8 mouse cellular contexts compared by ENCODE assay signal in the genomic region with DNA sequence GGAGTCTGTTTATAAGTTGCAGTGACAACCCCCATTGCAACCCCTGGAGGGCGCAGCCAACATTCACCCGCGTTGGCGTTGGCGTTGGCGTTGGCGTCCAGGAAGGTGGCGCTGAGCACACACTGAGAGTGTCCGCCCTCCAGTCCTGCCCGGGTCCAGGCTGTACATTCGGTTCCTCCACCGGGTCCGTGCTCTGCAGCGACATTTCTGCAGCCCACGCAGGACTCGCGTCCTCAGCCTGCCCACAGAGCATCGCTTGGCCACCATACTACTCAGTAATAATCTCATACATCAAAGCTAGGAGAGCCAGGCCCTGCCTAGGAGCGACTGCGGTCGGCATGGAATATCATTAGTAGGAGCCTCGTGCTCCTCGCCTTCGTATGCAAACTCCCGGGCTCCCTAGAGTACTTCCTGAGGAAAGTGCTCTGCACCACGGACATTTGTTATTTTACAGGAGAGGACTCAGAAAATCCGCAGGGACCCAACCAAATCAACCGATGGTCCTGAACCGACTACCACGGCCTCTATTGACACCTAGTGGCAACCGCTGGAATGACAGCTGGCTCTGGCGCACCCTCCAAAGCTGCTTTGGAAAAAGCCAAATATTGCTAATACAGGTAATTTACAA. TPM values are rescaled to one million over a fixed set of nuclear protein-coding genes. Genes with fewer than 3 reads are reported as not detected.
DNase-seq lines count a peak whose midpoint lies in the region; ATAC-seq and TF ChIP-seq lines count a peak whose summit lies in the region.

No protein-coding gene starts in this region.

- 0 out of 2 replicates have a peak, but pooled peaks have one; percentile 17 for TF ChIP-seq POLR2A in small intestine, adult 2 months (IDR thresholded peaks at IDR 0.05; ENCODE audit: low read depth, low read length)

- ATAC-seq in inflammation-experienced regulatory T-cells, adult 6 months, result peak; percentile 79

- WGBS in small intestine, adult 2 months, result 2% methylated on average over 32 of the region's 32 CpGs

- no peaks in the 10 kb centered on the region for H3K27me3 ChIP-seq in small intestine, adult 2 months (ENCODE audit: control insufficient read depth, insufficient read depth, low read length)

- H3K4me3 ChIP-seq in small intestine, adult 2 months (ENCODE audit: low read depth, low read length), result peak overlapping the region; percentile 69

- H3K4me1 ChIP-seq in small intestine, adult 2 months (ENCODE audit: control insufficient read depth, insufficient read depth, insufficient read length, low read length), result peaks cover 4% of the 10 kb centered on the region; the same call in 1 of the 2 replicates

- no peaks in the 10 kb centered on the region for H3K36me3 ChIP-seq in small intestine, adult 2 months (ENCODE audit: control insufficient read depth, insufficient read depth, low read length)

- TF ChIP-seq CTCF in small intestine, adult 2 months (IDR thresholded peaks at IDR 0.05; ENCODE audit: extremely low read depth, insufficient read length, insufficient replicate concordance, low read depth, low read length), result peak; percentile 93; the same call in 1 of the 2 replicates

- intact Hi-C loops in left cerebral cortex, postnatal 36 days (cut with DNase I), result loop anchor here (5.0 kb wide), 2 partner anchors 599 to 714 kb away; no protein-coding TSS in a partner anchor

- H3K27ac ChIP-seq in small intestine, adult 2 months (ENCODE audit: insufficient read depth, low read depth, low read length), result no peak overlapping the region

- peak; percentile 42 to 73 for DNase-seq in urinary bladder, adult 18-20 months (ENCODE audit: low spot score in 2 of 2)
- no peak for DNase-seq in urinary bladder, postnatal 10 days (ENCODE audit: low spot score)
- peak; percentile 90 for DNase-seq in embryo, embryonic 10 days (ENCODE audit: low spot score)
- DNase-seq in gastrocnemius, postnatal 10 days, result peak; percentile 85
- DNase-seq in left cerebral cortex, postnatal 36 days (ENCODE audit: low spot score in 2 of 2), result peak; percentile 63 to 75
- peak; percentile 84 for DNase-seq in mesoderm, embryonic 11.5 days (ENCODE audit: low read depth, low spot score)

RNA-seq across cellular contexts. Expression of gene Il20rb, which starts 40.4 kb away (rescaled TPM):
- total RNA-seq in gastrocnemius, postnatal 10 days (2021), result 1 to 10 TPM; 2.9 to 3.9 TPM
- 1 to 10 TPM; 1.3 to 2.6 (median 1.8) TPM for polyA plus RNA-seq in inflammation-experienced regulatory T-cells, adult 6 months (2017; shearing (Covaris generic))
- total RNA-seq in left cerebral cortex, postnatal 36 days (2021), result 1 to 10 TPM in 1 of 2 experiments, under 1 TPM in 1; 0.25 to 1.1 TPM
- 0.61 and 1.1 TPM in 2 replicates for polyA plus RNA-seq in small intestine, adult 2 months (2012; rRNA removed)
